Mouse (Mus musculus) hematopoietic stem cell, adult 5-6 weeks (primary cell): ENCODE data around the gene Mif. TPM values are rescaled to one million over a fixed set of nuclear protein-coding genes. Genes with fewer than 3 reads are reported as not detected.
"Not testable (repeated sequence)": the region's sequence is repeated elsewhere in the genome, so short reads cannot be mapped to it uniquely, and the experiment has no call there.

Source experiments
- ATAC-seq, 2 experiments: fragments of 125-278 bp in 1 of 2; replicated peaks in 1 of 2; 2 replicates each; pipeline ENCODE4 v1.8.0; 2016 to 2017; ENCODE audit warnings: inconsistent platforms in 2 of 2, mild to moderate bottlenecking in 2 of 2, moderate number of reproducible peaks in 2 of 2, low read depth in 1 of 2, moderate TSS enrichment in 1 of 2; ENCODE audit not compliant: low FRiP score in 2 of 2, poor library complexity in 2 of 2, severe bottlenecking in 2 of 2, insufficient read depth in 1 of 2, low TSS enrichment in 1 of 2
- total RNA-seq: library from RNA; stranded (forward); fragments of 172-1452, 232-1000 nt; gene quantifications from 2 replicates; pipeline ENCODE4 v1.2.3, GENCODE M21; 2017

Mif gene
- total RNA-seq, 1 experiment from 2014 or later = 626 TPM

DNA sequence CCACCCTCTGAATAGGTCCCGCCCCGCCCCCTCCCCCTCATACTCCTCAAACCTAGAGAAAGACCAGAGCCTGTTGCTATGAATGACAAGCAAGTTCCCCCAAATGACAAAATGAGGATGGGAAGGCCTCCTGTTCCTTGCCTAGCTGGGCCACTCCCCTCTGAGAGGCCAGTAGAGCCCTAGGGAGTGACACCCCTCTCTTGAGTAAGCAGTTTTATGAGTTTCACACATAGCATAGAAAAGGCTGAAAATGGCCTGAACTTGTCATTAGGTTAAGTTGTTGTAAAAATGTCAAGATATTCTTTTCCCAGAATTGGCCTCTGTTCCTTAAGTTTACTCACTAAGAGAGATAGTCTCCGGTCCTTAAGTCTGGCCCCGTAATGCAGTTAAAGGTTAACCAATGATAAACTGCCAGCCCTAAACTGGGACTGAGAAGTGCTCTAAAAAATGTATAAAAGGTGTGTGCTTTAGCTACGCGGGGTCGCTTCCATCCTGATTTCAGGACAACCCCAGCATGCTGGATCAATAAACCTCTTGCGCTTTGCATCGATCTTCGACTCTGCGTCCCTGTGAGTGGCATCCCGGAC is 7.4 kb downstream of the Mif start:
- no peak for ATAC-seq

DNA sequence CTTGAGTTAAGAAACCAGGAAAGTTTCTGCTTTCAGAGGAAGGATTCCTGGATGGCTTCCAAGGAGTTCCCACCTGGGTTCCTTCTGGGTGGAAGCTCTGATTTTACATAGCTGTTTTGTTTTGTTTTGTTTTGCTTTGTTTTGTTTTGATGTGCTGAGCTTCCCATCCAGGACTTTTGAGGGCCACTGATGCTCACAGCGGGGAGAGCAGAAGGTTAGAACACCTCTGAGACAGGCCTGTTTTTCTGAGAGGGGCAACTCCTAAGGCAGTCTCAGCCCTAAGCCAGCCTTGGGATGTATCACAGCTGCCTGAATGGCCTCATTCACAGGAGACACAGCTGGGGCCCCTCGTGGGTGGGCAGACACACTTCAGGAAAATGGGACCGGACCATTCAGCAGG is 8.4 kb downstream of the Mif start:
- ATAC-seq = no peak

DNA sequence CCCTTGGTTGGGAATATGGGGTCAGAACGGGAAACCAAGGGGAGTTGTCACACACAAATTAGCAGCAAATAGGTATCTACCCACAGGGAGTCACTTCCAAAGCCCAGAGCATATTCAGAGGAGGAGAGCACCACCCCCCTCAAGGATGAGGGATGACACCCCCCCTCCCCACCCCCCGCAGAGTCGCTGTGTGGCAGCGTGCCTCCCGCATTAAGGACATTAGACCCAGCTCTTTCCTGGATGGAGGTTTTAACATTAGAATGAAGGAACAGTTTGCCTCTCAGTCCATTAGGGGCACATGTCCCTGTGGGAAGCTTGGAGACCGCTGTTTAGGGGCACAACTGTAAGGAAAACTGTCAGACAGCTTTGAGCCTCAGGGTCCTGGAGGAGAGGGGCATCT is 9.0 kb downstream of the Mif start:
- ATAC-seq = no peak

DNA sequence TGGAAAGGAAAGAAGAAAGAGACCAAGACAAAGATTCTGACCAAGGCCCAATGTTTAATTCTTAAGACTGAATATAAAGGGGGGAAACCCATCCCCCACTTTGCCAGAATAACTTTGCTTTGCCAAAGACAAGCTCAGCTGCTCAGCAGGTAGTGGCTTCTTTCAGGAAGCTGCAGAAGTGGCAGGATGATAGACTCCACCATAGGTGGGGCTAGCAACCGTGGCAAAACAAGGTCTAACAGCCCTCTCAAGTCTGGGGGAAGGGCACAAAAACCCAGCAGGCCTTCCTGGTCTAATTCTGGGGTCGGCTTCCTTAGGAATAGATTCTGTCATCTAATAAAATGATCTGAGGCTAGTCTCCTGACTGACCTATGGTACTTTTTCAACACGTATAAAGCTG is 11.7 kb downstream of the Mif start:
- no peak for ATAC-seq

DNA sequence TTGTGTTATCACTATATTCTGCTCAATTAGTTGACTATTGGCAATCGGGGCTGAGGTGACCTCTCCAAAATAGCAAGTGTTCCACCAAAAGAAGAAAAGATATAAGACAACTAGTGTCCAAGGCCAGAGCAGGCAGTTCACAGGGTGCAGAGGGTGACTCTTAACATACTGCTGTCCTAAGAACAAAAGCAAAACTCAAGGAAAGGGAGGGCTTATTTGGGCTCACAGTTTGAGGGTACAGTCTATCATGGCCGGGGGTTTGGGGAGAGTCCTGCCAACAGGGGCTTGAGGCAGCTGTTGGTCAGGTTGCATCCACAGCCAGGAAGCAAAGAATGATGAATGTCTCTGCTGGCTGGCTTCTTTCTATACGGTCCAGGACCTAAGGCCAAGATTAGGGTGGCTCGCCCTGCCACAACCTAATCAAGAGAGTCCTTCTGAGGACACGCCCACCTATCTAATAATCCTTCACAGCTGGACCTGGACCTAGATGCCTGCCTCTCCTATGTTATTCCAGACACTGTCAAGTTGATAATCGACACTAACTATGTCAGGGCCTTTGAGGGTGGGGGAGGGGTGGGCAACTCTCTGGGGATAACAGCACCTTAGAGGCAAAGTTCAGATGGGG is 14.6 kb downstream of the Mif start:
- no peak for ATAC-seq

DNA sequence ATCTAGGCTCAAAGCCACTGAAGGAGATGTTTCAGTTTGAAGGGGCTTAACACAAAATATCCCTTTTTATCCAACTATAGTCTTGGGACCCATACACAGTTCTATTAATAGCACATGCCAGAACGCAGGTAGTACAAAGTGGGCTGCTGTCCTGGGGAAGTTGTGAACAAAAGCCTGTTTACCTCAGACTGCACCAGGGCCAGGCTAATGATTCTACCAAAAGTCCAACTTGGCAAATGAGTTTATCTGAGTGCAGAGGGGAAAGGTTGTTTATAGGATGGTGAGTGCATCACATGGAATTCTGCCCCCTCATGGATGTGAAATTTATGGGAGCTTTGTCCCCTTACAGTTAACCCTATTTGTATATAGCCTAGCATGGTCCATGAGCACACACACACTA is 15.2 kb downstream of the Mif start:
- no peak for ATAC-seq

DNA sequence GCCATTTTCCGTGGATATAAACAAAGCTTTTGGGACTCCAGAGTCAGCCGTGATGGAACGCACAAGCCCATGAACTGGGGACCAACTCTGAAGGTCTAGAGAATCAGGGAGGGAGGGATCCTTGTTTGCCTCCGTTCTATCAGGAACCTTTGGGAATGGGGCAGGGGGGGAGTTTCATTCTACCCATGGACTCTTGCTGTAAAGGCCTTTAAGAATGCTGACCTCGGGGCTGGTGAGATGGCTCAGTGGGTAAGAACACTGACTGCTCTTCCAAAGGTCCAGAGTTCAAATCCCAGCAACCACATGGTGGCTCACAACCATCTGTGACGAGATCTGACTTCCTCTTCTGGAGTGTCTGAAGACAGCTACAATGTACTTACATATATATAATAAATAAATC is 16.1 kb downstream of the Mif start:
- ATAC-seq = not testable (repeated sequence)

DNA sequence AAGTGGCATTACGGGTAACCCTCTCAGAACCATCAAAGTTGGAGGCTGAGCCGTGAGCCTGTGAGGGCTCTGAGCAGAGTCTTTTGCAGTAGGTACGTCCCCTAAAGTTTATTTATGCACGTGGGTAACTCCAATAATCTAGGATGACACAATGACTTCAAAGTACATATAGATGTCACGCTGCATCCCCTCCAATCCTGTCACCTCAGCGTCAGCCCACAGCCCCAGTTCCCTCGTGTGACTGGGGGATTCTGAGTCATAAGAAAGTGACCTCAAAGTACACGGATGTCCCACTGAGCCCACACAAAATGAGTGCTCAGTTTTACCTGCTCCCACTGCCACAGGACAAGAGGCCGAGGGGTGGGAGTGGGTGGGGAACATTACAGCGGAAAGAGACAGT is 20.9 kb downstream of the Mif start:
- no peak for ATAC-seq

DNA sequence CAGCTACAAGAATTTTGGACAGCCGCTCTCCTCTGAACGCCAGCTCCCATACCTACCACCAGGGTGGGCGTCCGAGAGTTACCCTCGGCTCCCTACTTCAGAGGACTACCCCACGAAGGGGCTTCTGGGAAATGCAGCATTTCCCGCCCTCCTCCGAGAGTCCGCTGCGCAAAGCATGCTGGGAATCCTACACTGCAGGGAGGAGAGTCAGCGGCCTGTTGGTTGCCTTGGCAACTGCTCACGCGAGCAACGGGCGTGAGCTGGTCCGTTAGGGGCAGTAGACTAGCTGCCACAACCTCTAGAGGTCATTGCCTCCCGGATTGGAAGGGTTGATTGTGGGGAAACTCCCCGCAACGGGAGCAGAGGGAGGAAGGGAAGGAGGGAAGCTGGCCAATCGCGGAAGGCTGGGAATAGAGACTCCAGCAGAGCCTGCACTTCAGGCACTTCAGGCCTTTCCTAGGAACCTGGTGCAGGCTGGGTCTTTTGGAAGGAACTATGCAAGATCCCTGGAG is 22.7 kb downstream of the Mif start, which contains the start of gene Gstt2:
TSS of gene Gstt2 (minus strand) at position 177 of the 512 bp plus-strand sequence.
- ATAC-seq = peak; percentile 56 to 60

DNA sequence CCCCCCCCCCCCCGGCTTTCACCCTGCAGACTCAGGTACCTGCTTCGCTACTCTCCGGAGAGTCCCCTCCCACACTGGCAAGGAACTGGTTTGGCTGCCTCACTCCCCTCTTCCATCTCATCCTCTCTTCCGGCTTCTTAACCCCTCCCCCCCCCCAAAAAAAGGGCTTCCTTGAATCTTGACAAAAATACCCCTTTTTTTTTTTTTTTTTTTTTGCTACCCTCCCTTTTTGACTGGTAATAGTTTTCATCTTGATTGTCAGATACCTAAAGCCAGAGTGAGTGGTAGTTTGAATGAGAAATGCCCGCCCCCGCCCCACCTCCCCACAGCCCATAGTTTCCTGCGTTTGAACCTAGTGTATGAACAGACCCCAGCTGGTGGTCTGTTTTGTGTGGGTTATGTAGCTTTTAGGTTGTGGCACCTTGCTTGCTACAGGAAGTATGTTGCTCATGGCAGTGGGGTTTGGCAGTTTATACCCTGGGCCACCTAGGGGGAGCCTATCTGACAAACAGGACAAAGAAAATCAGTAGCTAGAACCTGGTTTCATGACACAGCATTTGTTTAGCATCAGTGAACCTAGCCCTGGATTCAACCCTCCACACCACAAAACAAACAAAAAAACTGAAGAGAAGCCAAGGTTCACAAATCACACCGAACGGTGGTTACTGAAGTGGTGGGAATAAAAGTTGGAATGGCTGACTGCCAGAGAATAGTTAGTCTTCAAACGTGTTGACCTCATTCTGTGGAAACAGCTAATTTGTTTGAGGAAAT is 24.1 kb downstream of the Mif start:
- peak; percentile 23 to 47 for ATAC-seq

DNA sequence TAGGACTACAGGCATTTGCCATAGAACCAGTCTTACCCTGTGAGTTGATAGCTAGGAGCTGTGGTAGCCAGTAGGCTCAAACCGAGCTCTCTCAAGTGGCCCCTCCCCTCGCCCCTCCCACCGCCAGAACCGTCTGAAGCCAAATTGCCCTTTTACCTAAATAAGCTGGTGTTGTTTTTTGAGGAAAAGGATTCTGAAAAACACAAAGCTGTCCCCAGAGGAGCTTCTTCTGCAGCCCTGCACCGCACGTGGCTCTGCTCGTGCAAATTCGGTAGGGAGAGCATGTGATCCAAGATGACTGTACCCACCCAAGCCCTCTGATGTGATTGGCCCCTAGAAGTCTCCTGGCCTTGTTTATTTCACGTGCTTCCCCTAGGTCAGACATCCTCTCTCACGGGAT is 24.7 kb downstream of the Mif start:
- ATAC-seq = peak; percentile 38 to 60

DNA sequence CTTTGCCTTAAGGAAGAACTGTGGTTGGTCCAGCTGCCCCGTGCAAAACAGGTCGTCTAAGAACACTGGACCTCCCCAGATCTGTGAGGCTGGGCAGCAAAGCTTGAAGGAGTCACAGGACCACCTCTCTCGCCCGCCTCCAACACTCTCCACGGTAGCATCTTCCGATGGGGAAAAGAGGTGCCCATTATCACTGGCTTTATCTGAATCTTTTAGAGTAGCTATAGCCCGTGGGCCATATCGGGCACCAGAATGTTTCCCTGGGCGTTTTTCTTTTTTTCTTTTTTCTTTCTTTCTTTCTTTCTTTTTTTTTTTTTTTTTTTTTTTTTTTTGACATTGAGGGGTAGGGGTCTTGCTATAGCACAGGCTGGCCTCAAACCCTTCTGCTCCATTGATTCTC is 25.3 kb downstream of the Mif start:
- ATAC-seq = no peak

DNA sequence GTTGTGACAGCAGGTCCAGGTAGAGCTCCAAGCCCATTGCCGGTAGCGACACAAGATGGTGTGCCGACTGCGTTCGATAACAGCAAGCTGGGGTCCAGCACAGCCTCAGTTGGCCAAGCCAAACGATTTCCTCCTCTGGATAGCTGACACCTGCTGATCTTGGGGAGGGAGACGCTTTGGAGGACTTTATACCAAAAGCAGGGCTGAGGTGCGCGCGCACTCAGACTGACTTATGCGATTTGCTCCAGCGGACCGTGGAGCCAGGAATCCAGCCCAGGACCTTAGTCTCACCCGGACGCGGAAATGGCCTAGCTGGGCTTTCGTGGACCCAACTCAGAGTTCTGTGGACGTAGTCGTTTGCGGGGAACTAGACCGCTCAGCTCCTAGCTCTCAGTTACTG is 25.8 kb downstream of the Mif start:
- ATAC-seq = 0 out of 4 replicates have a peak, but pooled peaks of 1 of the 2 experiments have one; percentile 13

DNA sequence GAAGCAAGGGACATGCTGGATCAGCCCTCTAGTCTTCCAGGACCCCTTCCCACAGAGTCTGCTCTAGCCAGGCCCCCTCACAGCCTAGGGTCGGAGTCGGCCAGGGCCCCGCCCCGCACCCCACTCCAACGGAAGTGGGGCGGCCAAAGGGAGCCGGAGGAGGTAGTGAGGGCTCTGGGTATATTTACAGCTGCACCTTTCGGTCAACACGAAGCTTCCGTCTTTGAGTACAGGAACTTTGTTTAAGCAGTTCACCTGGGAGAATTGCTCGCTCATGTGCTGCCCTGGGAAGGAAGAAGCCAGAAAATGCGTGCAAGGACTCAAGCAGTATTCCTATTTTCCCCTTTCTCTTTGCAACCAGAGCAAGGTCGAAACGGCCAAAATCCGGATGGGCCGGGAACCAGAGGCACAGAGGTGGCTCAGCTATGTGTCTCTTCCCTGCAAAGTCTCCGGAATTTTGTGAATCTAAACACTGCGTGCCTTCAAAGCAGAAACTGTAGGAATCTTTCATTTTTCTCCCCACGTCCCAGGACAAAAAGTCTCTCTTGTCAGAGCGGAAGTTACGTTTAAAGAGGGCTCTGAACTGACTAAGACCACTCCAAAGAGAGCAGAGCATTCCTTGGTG is 26.5 kb downstream of the Mif start:
- no peak for ATAC-seq

DNA sequence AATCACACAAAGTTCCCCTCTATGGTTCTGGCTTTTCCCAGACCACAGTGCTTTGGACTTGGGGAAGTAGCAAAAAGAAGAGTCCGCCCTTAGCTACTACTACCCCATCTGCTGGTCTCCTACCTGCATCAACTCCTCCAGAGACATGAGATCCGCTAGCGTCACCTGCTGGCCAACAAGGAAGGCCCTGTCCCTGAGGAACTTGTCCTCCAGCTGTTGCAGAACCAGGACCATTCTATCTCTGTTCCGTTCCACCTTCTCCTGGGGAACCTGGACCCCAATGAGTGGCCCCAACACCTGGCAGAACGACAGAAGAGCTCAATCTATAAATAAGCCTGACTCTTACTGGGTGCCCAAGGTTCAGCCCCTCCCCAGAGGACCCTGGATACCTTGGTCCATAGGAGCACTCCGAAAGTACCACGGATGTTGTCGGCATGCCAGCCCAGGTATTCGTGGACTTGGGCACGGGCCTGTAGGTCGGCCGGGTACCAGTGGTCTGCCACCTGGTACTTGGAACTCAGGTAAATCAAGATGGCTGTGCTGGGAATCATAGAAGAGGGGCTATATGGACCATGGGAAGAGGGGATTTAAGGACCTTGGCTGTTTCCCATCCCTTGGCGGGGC is 27.7 kb downstream of the Mif start:
- no peak; a peak in 1 of 4 replicates for ATAC-seq

DNA sequence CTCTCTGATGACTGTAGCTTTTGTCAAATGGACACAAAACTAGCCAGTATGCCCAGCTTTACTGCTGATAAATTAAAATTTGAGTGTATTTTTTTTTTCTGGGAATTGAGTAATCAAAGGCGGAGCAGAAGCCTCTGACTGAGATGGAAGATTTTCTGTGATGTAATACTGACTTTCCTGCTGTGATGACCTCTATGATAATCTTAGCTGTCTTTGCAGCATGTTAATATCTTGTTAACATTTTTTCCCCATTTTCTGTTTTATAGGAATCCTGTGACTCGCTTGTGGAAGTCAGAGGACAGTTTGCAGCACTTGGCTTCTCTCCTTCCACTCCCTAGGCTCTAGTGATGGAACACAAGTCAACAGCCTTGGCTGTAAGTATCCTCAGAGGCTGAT is 29.8 kb downstream of the Mif start:
- ATAC-seq = no peak

DNA sequence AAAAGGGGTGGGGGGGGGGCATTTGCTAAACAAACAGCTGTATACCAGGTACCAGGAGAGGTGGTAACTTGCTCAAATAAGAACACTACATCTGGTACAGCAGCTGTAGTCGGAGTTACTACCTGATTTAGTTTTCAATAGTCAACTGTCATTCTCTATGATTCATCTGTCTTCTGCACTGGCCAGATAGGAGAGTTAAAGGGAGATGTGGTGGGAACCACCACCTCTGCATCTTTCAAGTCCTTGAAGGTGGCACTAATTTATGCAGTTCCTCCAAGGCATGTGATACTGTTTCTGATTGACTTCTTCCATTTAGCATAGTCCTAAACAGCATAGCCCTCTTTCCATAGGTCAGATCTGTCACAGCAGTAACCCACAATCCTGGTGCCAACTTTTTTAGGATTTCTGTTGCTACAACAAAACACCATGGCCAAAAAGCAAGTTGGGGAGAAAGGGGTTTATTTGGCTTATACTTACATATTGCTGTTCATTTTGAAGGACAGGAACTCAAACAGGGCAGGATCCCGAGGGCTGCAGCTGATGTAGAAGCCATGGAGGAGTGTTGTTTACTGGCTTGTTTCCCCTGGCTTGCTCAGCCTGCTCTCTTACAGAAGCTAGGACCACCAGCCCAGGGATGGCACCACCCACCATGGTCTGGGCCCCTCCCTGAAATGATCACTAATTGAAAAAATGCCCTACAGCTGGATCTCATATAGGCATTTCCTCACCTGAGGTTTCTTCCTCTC is 30.3 kb downstream of the Mif start:
- no peak for ATAC-seq
